Mouse (Mus musculus): ENCODE data around the gene Traf2. TPM values are rescaled to one million over a fixed set of nuclear protein-coding genes. Genes with fewer than 3 reads are reported as not detected.
"Not testable (repeated sequence)": the region's sequence is repeated elsewhere in the genome, so short reads cannot be mapped to it uniquely, and the experiment has no call there.

The Traf2 gene
- polyA plus RNA-seq, 1 experiment: 19.6 TPM

GRCm38 (mm10) chr2:25553171-25553786, 6.5 kb upstream of the Traf2 start:
- 84% methylated on average over 4 of the region's 4 CpGs for WGBS
- DNase-seq (ENCODE audit: low read depth, low spot score): not testable (repeated sequence)

DNA sequence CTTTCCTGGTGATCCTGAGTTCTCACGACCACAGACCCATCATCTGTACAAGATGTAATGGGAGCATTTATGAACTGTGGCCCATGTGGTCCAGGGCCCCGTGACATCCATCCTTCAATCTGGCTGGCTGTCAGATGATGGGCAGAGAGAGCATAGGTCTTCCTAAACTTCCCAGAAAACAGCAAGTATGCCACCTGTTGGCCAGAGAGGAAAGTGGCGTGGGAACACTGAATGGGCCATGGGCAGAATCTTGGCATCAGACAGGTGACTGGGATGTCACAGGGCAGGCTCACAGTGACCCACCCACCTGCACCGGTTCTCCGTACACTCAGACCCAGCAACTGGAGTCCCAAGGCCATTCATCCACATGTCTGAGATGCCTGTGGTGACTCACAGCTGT, 4.4 kb upstream of the Traf2 start:
- DNase-seq (ENCODE audit: low read depth, low spot score): no peak
- WGBS: 18% methylated on average over 5 of the region's 5 CpGs

DNA sequence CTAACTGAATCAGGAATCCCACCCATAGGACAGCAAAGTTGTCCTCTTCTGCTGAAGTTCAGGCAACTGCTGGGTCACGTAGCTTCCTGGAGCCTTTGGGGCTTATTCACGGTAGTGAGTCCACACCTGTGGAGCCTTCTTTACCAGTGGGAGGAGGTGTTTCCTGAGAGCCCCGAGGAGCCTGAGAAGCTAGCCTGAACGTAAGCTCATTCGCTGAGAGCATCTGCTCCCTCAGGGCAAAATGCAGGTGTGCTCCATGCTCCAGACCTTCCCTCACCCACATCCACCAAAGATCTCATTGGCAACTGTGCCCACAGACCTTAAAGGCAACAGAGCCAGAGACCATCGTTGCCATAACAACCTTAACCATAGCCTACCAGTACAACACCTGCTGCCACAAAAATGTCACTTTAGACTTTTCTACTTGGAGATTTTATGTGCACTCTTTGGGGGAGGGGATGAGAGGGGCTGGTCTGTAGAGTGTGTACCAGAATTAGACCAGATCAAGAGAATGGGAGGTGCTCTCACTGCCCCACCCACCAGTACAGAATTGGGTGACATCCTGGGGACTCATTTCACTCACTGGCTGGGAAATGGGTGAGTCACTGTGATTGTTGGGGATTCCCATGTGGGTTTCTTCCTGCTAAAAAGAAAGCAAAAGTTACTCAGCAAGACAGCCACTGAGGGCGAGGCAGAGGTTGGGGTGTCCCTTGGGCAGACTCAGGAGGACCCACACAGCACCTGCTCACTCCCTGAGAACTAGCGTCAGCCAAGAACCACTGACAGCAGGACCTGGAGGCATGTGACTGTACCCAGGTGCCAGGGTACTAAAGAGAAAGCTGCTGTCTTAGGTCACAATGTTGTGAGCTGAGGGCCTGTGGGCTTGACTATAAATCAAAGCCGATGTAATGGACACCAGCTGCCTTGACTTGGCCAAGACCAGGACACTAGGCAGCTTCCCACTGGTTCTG, 2.6 kb upstream of the Traf2 start:
- DNase-seq (ENCODE audit: low read depth, low spot score): no peak
- 46% methylated on average over 9 of the region's 9 CpGs for WGBS

- no peak for DNase-seq (ENCODE audit: low read depth, low spot score)
- WGBS: 4% methylated on average over 43 of the region's 43 CpGs
Measured at GRCm38 (mm10) chr2:25545996-25546810, 537 bp downstream of the Traf2 start.

- WGBS: 68% methylated on average over 10 of the region's 10 CpGs
- no peak for DNase-seq (ENCODE audit: low read depth, low spot score)
Measured at GRCm38 (mm10) chr2:25541644-25542367, 4.9 kb downstream of the Traf2 start.

GRCm38 (mm10) chr2:25540541-25540948, 6.2 kb downstream of the Traf2 start:
- no peak for DNase-seq (ENCODE audit: low read depth, low spot score)
- 86% methylated on average over 4 of the region's 4 CpGs for WGBS

- no peak for DNase-seq (ENCODE audit: low read depth, low spot score)
- 89% methylated on average over 8 of the region's 8 CpGs for WGBS
Measured at GRCm38 (mm10) chr2:25536531-25536930, 10.2 kb downstream of the Traf2 start.

- no peak for DNase-seq (ENCODE audit: low read depth, low spot score)
- 80% methylated on average over 2 of the region's 2 CpGs for WGBS
Measured at GRCm38 (mm10) chr2:25534866-25535182, 11.9 kb downstream of the Traf2 start.

GRCm38 (mm10) chr2:25534178-25534865, 12.4 kb downstream of the Traf2 start:
- no peak for DNase-seq (ENCODE audit: low read depth, low spot score)
- 37% methylated on average over 3 of the region's 3 CpGs for WGBS

- WGBS: 60% methylated on average over 2 of the region's 2 CpGs
Measured at GRCm38 (mm10) chr2:25533707-25534106, 13.0 kb downstream of the Traf2 start.

DNA sequence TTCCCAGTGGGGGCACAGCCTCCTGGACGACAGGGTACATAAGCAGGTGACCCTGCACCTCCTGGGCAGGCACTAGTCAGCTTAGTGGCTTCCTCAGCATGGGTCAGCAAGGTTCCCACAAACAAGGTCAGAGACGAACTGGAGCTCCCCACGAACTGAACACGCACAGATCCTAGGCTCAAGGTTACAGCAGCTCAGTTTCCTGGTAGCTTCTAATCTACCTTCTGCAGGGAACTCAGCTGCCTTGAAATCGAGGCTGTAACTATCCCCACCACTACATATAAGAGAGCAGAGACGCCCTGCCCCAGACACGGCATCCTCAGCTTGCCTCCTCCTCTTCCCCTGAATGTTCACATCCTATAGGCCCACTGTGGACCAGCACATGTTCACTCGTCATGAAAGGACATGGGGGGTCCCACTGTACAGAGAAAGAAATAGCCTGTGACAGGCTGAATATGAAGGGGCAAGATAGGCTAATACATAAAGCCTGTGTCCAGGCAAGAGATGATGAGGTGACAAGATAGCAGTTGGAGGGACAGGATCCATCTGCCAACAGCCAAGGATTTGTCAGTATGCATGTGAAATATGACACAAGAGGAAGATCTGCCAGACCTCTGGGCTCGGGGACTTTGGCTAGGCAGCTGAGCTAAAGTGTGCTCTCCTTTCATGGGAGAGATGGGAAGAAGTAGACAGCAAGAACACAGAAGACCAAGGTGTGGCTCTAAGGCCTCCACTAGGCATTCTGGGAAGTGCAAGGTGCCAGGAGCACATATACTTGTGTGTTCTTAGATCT, 20.0 kb downstream of the Traf2 start:
- 82% methylated on average over 9 of the region's 9 CpGs for WGBS
- DNase-seq (ENCODE audit: low read depth, low spot score): no peak

More at GRCm38 (mm10) chr2:25533707-25534106, 13.0 kb downstream of the Traf2 start:
- no peak for DNase-seq (ENCODE audit: low read depth, low spot score)

DNA sequence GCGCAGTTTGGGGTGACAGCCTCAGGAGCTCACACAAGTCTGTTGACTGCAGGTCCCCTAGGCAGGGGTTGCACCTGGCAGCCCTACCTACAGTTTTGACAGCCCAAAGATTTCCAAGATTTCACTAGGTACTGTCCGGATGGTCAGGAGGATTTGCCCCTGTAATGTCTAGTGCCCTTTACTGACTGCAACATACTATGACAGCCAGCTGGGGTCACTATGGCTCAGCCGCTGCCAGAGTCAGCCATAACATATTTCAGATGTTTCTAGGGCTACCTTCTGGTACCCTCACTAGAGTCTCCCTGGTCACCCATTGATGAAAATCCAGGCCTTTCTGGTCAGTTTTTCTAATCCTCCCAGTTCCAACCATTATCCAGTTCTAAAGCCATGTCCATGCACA, 36.8 kb downstream of the Traf2 start:
- WGBS: 70% methylated on average over 3 of the region's 3 CpGs
- no peak for DNase-seq (ENCODE audit: low read depth, low spot score)

GRCm38 (mm10) chr2:25506964-25507363, 39.8 kb downstream of the Traf2 start:
- WGBS: 36% methylated on average over 5 of the region's 5 CpGs

DNA sequence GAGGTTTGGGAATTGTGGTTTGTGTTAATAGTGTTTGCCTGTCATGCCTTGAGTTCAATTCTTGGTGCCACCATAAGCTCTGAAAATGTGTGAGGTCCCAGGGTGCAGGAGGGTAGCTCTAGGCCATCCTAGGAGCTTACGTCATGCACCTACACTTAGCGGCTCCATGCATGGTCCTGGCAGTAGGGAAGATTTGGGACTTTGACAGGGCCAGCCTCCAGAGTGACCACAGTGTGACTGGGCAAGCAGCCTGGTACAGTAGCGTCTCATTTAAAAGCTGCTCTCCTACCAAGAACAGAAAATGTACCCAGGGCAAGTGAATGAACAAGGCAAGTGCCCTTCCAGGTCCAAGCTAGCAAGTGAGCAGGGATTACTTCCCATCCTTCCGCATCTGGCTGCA, 40.9 kb downstream of the Traf2 start:
- 91% methylated on average over 4 of the region's 4 CpGs for WGBS
- DNase-seq (ENCODE audit: low read depth, low spot score): no peak

More at GRCm38 (mm10) chr2:25506964-25507363, 39.8 kb downstream of the Traf2 start:
- DNase-seq (ENCODE audit: low read depth, low spot score): no peak

DNA sequence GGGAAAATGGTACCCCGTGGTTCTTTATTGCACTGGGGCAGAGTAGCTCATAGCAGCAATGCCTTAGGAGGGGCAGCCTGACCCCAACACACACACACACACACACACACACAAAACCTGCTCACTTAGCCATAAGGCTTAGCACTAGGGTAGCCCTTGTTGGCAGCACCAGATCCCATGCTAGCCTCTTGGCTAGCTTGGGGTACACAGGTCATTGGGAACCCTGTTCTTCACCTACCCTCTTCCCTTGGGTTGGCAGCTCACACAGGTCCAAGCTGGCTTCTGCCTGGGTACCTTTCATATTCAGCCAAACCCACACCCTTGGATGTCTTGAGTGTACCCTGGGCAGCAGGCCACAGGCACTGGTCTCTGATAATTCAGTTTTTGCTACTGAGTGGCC, 41.7 kb downstream of the Traf2 start:
- no peak for DNase-seq (ENCODE audit: low read depth, low spot score)
- WGBS: 69% methylated on average over 1 of the region's 1 CpGs

GRCm38 (mm10) chr2:25504538-25504937, 42.2 kb downstream of the Traf2 start:
- WGBS: 89% methylated on average over 19 of the region's 19 CpGs

DNA sequence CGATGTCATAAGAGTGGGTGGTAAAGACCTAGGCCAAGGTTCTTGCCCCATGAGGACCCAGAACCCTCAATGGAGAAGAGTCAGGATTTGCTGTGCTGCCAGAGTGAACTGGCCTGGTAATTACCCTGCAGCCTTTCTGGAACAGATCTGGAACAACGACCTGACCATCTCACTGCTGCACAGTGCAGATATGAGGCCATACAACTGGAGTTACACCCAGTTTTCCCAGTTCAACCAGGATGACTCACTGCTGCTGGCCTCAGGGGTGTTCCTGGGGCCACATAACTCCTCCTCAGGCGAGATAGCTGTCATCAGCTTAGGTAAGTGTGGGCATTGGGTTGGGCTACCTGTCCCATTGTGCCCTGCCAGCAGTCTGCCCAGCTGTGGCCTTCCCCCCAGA, 44.0 kb downstream of the Traf2 start:
- DNase-seq (ENCODE audit: low read depth, low spot score): no peak
- WGBS: 48% methylated on average over 3 of the region's 3 CpGs

More at GRCm38 (mm10) chr2:25504538-25504937, 42.2 kb downstream of the Traf2 start:
- DNase-seq (ENCODE audit: low read depth, low spot score): no peak

Data from large intestine, adult 2 months (tissue).